Mouse (Mus musculus) MEL (cell line): ENCODE data around the gene Celf2.

Experiments used
- CHD1 ChIP-seq: IDR thresholded peaks from 2 replicates; pipeline ENCODE4 v1.6.1; 2012; ENCODE audit warnings: low read depth, mild to moderate bottlenecking, inconsistent platforms, low read length, improper control_type of control experiment
- CTCF ChIP-seq, 3 experiments: IDR thresholded peaks in 2 of 3; conservative IDR thresholded peaks in 1 of 3; 2 replicates each; pipeline ENCODE4 v1.5.1; 2011 to 2012; ENCODE audit warnings: low read length in 3 of 3, low read depth in 2 of 3, mild to moderate bottlenecking in 2 of 3, improper control_type of control experiment in 1 of 3, inconsistent platforms in 1 of 3, mixed read lengths in 1 of 3, moderate library complexity in 1 of 3; ENCODE audit not compliant: control insufficient read depth in 1 of 3, insufficient read depth in 1 of 3, poor library complexity in 1 of 3, severe bottlenecking in 1 of 3
- ELF1 ChIP-seq: IDR thresholded peaks from 2 replicates; pipeline ENCODE4 v1.6.1; 2014; ENCODE audit warnings: low read depth, mild to moderate bottlenecking, inconsistent platforms, low read length, improper control_type of control experiment, moderate library complexity
- EP300 ChIP-seq, 2 experiments: IDR thresholded peaks; 2 replicates each; pipeline ENCODE4 v1.6.1; 2011; ENCODE audit warnings: improper control_type of control experiment in 2 of 2, low read length in 2 of 2, low read depth in 1 of 2, mild to moderate bottlenecking in 1 of 2
- GATA1 ChIP-seq: IDR thresholded peaks from 2 replicates; pipeline ENCODE4 v1.6.1; 2011; ENCODE audit warnings: low read depth, low read length, improper control_type of control experiment
- KAT2A ChIP-seq: conservative IDR thresholded peaks from 2 replicates; pipeline ENCODE4 v1.6.1; 2012; ENCODE audit warnings: low read depth, low read length, improper control_type of control experiment, inconsistent platforms
- POLR2A ChIP-seq, 2 experiments: IDR thresholded peaks; 2 replicates each; pipeline ENCODE4 v1.6.1; 2011 to 2012; ENCODE audit warnings: low read length in 2 of 2, mild to moderate bottlenecking in 2 of 2, control low read depth in 1 of 2, improper control_type of control experiment in 1 of 2, low read depth in 1 of 2, moderate library complexity in 1 of 2; ENCODE audit not compliant: control insufficient read depth in 1 of 2, insufficient read depth in 1 of 2, poor library complexity in 1 of 2
- POLR2AphosphoS5 ChIP-seq: IDR thresholded peaks from 2 replicates; pipeline ENCODE4 v1.6.1; 2012; ENCODE audit warnings: low read depth, borderline replicate concordance, mild to moderate bottlenecking, inconsistent platforms, low read length, moderate library complexity, mixed read lengths
- SIN3A ChIP-seq: IDR thresholded peaks from 2 replicates; pipeline ENCODE4 v1.6.1; 2012; ENCODE audit warnings: low read length, improper control_type of control experiment, inconsistent platforms
- USF1 ChIP-seq: IDR thresholded peaks from 2 replicates; pipeline ENCODE4 v1.6.1; 2014; ENCODE audit warnings: low read depth, mild to moderate bottlenecking, inconsistent platforms, low read length, improper control_type of control experiment, moderate library complexity
- USF2 ChIP-seq, 2 experiments: IDR thresholded peaks; 2 replicates each; pipeline ENCODE4 v1.6.1; 2011 to 2012; ENCODE audit warnings: improper control_type of control experiment in 2 of 2, low read length in 2 of 2, borderline replicate concordance in 1 of 2, inconsistent platforms in 1 of 2, low read depth in 1 of 2, mild to moderate bottlenecking in 1 of 2; ENCODE audit not compliant: insufficient read depth in 1 of 2
- ZNF384 ChIP-seq: IDR thresholded peaks from 2 replicates; pipeline ENCODE4 v1.6.1; 2012; ENCODE audit warnings: low read depth, mild to moderate bottlenecking, inconsistent platforms, low read length, improper control_type of control experiment

DNA sequence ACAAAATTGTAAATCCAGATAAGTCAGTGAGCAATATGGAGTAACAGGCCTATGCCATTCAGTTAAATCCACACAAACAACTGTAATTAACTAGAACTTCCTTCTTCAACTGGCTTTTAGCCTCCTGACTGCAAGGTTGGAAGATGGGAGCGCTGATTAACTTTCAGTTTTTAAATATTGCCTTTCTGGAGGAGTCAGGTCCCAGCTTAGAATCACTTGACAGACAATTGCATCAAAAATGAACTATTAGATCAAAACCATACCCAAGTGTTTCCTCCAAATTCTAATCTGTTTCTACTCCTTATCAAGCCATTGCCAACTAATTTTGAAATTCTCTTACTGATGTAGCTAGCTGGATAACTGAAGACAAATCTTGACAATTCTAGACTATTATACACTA is 635.7 kb downstream of the Celf2 start:
- no peak for TF ChIP-seq CTCF (IDR thresholded peaks at IDR 0.05 in 2 of 3, conservative IDR thresholded peaks at IDR 0.05 in 1 of 3; ENCODE audit: control insufficient read depth in 1 of 3, insufficient read depth in 1 of 3, low read depth in 2 of 3, low read length in 3 of 3, poor library complexity in 1 of 3, severe bottlenecking in 1 of 3)
- TF ChIP-seq GATA1 = no peak
- TF ChIP-seq ZNF384 = no peak
- TF ChIP-seq ELF1 = no peak
- TF ChIP-seq USF2 (IDR thresholded peaks at IDR 0.05; ENCODE audit: borderline replicate concordance in 1 of 2, insufficient read depth in 1 of 2, low read depth in 1 of 2, low read length in 2 of 2) = no peak
- no peak for TF ChIP-seq KAT2A
- TF ChIP-seq POLR2A (IDR thresholded peaks at IDR 0.05; ENCODE audit: control insufficient read depth in 1 of 2, insufficient read depth in 1 of 2, low read depth in 1 of 2, low read length in 2 of 2, poor library complexity in 1 of 2) = no peak
- TF ChIP-seq POLR2AphosphoS5 = no peak
- TF ChIP-seq SIN3A = no peak
- TF ChIP-seq EP300 (IDR thresholded peaks at IDR 0.05; ENCODE audit: low read depth in 1 of 2, low read length in 2 of 2) = no peak
- no peak for TF ChIP-seq USF1
- TF ChIP-seq CHD1 = no peak
